Mouse (Mus musculus) kidney, adult 9 months (tissue): Measurements from ENCODE around the gene Trp53.
A peak's percentile ranks its signal among the peaks of the same experiment; 100 is the strongest.

Source experiments
- DNase-seq: peaks from one replicate; pipeline ENCODE4 v3.0.0; 2022

Gene Trp53

GRCm38 (mm10) chr11:69563373-69563772, 16.8 kb upstream of the Trp53 start:
- no peak for DNase-seq

- DNase-seq = no peak
Measured at GRCm38 (mm10) chr11:69564391-69564790, 15.8 kb upstream of the Trp53 start.

GRCm38 (mm10) chr11:69565131-69565530, 15.0 kb upstream of the Trp53 start:
- DNase-seq = no peak

- no peak for DNase-seq
Measured at GRCm38 (mm10) chr11:69575220-69575619, 4.9 kb upstream of the Trp53 start.

- no peak for DNase-seq
Measured at GRCm38 (mm10) chr11:69576307-69576706, 3.9 kb upstream of the Trp53 start.

GRCm38 (mm10) chr11:69578301-69578700, 1.9 kb upstream of the Trp53 start:
- no peak for DNase-seq

- DNase-seq = peak; percentile 99
Measured at GRCm38 (mm10) chr11:69579128-69580017, 786 bp upstream of the Trp53 start.

GRCm38 (mm10) chr11:69580572-69581146, 500 bp downstream of the Trp53 start:
- no peak for DNase-seq

GRCm38 (mm10) chr11:69581147-69581688, 1.1 kb downstream of the Trp53 start:
- DNase-seq = peak; percentile 96

- no peak for DNase-seq
Measured at GRCm38 (mm10) chr11:69581814-69582213, 1.7 kb downstream of the Trp53 start.

- DNase-seq = no peak
Measured at GRCm38 (mm10) chr11:69582230-69582805, 2.2 kb downstream of the Trp53 start.

GRCm38 (mm10) chr11:69584008-69584407, 3.8 kb downstream of the Trp53 start:
- DNase-seq = no peak

- DNase-seq = no peak
Measured at GRCm38 (mm10) chr11:69584937-69585336, 4.8 kb downstream of the Trp53 start.

- no peak for DNase-seq
Measured at GRCm38 (mm10) chr11:69585718-69586325, 5.7 kb downstream of the Trp53 start.

- no peak for DNase-seq
Measured at GRCm38 (mm10) chr11:69589207-69589834, 9.2 kb downstream of the Trp53 start.

- DNase-seq = no peak
Measured at GRCm38 (mm10) chr11:69590622-69591021, 10.5 kb downstream of the Trp53 start.

- DNase-seq = no peak
Measured at GRCm38 (mm10) chr11:69591424-69591823, 11.3 kb downstream of the Trp53 start.

- no peak for DNase-seq
Measured at GRCm38 (mm10) chr11:69591899-69592637, 11.9 kb downstream of the Trp53 start.

GRCm38 (mm10) chr11:69592799-69593198, 12.6 kb downstream of the Trp53 start:
- no peak for DNase-seq

- no peak for DNase-seq
Measured at GRCm38 (mm10) chr11:69594853-69595252, 14.7 kb downstream of the Trp53 start.

GRCm38 (mm10) chr11:69599436-69599835, 19.3 kb downstream of the Trp53 start:
- no peak for DNase-seq

- peak; percentile 40 for DNase-seq
Measured at GRCm38 (mm10) chr11:69600098-69600497, 19.9 kb downstream of the Trp53 start.
